Mouse (Mus musculus): Measurements from ENCODE around the gene Agbl4. TPM values are rescaled to one million over a fixed set of nuclear protein-coding genes. Genes with fewer than 3 reads are reported as not detected.

The Agbl4 gene
- polyA plus RNA-seq, 1 experiment: not detected

GRCm38 (mm10) chr4:110788596-110788995 is 391.1 kb downstream of the Agbl4 start:
- no peak for TF ChIP-seq GATA1 (IDR thresholded peaks at IDR 0.05; ENCODE audit: low read length)

- no peak for TF ChIP-seq GATA1 (IDR thresholded peaks at IDR 0.05; ENCODE audit: low read length)
These were observed 402.4 kb downstream of the Agbl4 start for GRCm38 (mm10) chr4:110799902-110800301.

- no peak for TF ChIP-seq GATA1 (IDR thresholded peaks at IDR 0.05; ENCODE audit: low read length)
These were observed 413.5 kb downstream of the Agbl4 start for GRCm38 (mm10) chr4:110810947-110811346.

- TF ChIP-seq GATA1 (IDR thresholded peaks at IDR 0.05; ENCODE audit: low read length): no peak
These were observed 435.3 kb downstream of the Agbl4 start for GRCm38 (mm10) chr4:110832776-110833175.

- no peak for TF ChIP-seq GATA1 (IDR thresholded peaks at IDR 0.05; ENCODE audit: low read length)
These were observed 482.4 kb downstream of the Agbl4 start for GRCm38 (mm10) chr4:110879719-110880443.

- TF ChIP-seq GATA1 (IDR thresholded peaks at IDR 0.05; ENCODE audit: low read length): no peak
These were observed 518.6 kb downstream of the Agbl4 start for GRCm38 (mm10) chr4:110916061-110916460.

- no peak for TF ChIP-seq GATA1 (IDR thresholded peaks at IDR 0.05; ENCODE audit: low read length)
These were observed 519.1 kb downstream of the Agbl4 start for GRCm38 (mm10) chr4:110916565-110916964.

GRCm38 (mm10) chr4:110921013-110921412 is 523.6 kb downstream of the Agbl4 start:
- TF ChIP-seq GATA1 (IDR thresholded peaks at IDR 0.05; ENCODE audit: low read length): no peak

- no peak for TF ChIP-seq GATA1 (IDR thresholded peaks at IDR 0.05; ENCODE audit: low read length)
These were observed 604.2 kb downstream of the Agbl4 start for GRCm38 (mm10) chr4:111001641-111002040.

GRCm38 (mm10) chr4:111004719-111005479 is 607.4 kb downstream of the Agbl4 start:
- TF ChIP-seq GATA1 (IDR thresholded peaks at IDR 0.05; ENCODE audit: low read length): no peak

- TF ChIP-seq GATA1 (IDR thresholded peaks at IDR 0.05; ENCODE audit: low read length): no peak
These were observed 621.9 kb downstream of the Agbl4 start for GRCm38 (mm10) chr4:111019376-111019775.

- TF ChIP-seq GATA1 (IDR thresholded peaks at IDR 0.05; ENCODE audit: low read length): no peak
These were observed 669.9 kb downstream of the Agbl4 start for GRCm38 (mm10) chr4:111067330-111067729.

- TF ChIP-seq GATA1 (IDR thresholded peaks at IDR 0.05; ENCODE audit: low read length): no peak
These were observed 676.5 kb downstream of the Agbl4 start for GRCm38 (mm10) chr4:111073738-111074497.

GRCm38 (mm10) chr4:111074701-111075154 is 677.3 kb downstream of the Agbl4 start:
- no peak for TF ChIP-seq GATA1 (IDR thresholded peaks at IDR 0.05; ENCODE audit: low read length)

GRCm38 (mm10) chr4:111077810-111078209 is 680.3 kb downstream of the Agbl4 start:
- TF ChIP-seq GATA1 (IDR thresholded peaks at IDR 0.05; ENCODE audit: low read length): no peak

- TF ChIP-seq GATA1 (IDR thresholded peaks at IDR 0.05; ENCODE audit: low read length): no peak
These were observed 687.9 kb downstream of the Agbl4 start for GRCm38 (mm10) chr4:111085330-111085729.
